Mouse (Mus musculus) liver, adult (tissue): ENCODE data around the gene Zfp422.

Experiments
- GATA4 ChIP-seq: IDR thresholded peaks from 2 replicates; pipeline ENCODE4 v1.6.1; 2014; ENCODE audit warnings: mild to moderate bottlenecking, low read length; ENCODE audit not compliant: insufficient replicate concordance

The Zfp422 gene

GRCm38 (mm10) chr6:116653684-116654454 is 25.1 kb upstream of the Zfp422 start:
- no peak for TF ChIP-seq GATA4

- no peak for TF ChIP-seq GATA4
These were observed 24.4 kb upstream of the Zfp422 start for GRCm38 (mm10) chr6:116653191-116653590.

GRCm38 (mm10) chr6:116651437-116652118 is 22.8 kb upstream of the Zfp422 start:
- no peak for TF ChIP-seq GATA4

- TF ChIP-seq GATA4, result no peak
These were observed 21.6 kb upstream of the Zfp422 start, which contains the start of gene Depp1 for GRCm38 (mm10) chr6:116650406-116650805. TSS of gene Depp1 (plus strand) at chr6:116650609.

GRCm38 (mm10) chr6:116649811-116650210 is 21.0 kb upstream of the Zfp422 start:
- no peak for TF ChIP-seq GATA4

GRCm38 (mm10) chr6:116647763-116648162 is 19.0 kb upstream of the Zfp422 start:
- no peak for TF ChIP-seq GATA4

- no peak for TF ChIP-seq GATA4
These were observed 15.5 kb upstream of the Zfp422 start for GRCm38 (mm10) chr6:116644335-116644734.

- TF ChIP-seq GATA4, result no peak
These were observed 15.1 kb upstream of the Zfp422 start for GRCm38 (mm10) chr6:116643881-116644280.

- no peak for TF ChIP-seq GATA4
These were observed 14.1 kb upstream of the Zfp422 start for GRCm38 (mm10) chr6:116642942-116643341.

- TF ChIP-seq GATA4, result no peak; the same call in 1 of the 2 replicates
These were observed 10.9 kb upstream of the Zfp422 start for GRCm38 (mm10) chr6:116639663-116640062.

GRCm38 (mm10) chr6:116638871-116639270 is 10.1 kb upstream of the Zfp422 start:
- no peak for TF ChIP-seq GATA4

GRCm38 (mm10) chr6:116637496-116637895 is 8.7 kb upstream of the Zfp422 start:
- TF ChIP-seq GATA4, result peak; percentile 34; the same call in 1 of the 2 replicates

GRCm38 (mm10) chr6:116636581-116637235 is 7.9 kb upstream of the Zfp422 start:
- TF ChIP-seq GATA4, result no peak

- peak; percentile 92 for TF ChIP-seq GATA4
These were observed 6.7 kb upstream of the Zfp422 start for GRCm38 (mm10) chr6:116635251-116636180.

GRCm38 (mm10) chr6:116633741-116634695 is 5.2 kb upstream of the Zfp422 start:
- no peak for TF ChIP-seq GATA4
